Mouse (Mus musculus): Measurements from ENCODE around the gene Tnfaip2. TPM values are rescaled to one million over a fixed set of nuclear protein-coding genes. Genes with fewer than 3 reads are reported as not detected.

Tnfaip2 gene
- polyA plus RNA-seq (2014; fragmentation: Nextera tagmentation; extraction: Ambion mirVana) = 0.42 and 0.79 TPM in 2 replicates

GRCm38 (mm10) chr12:111442309-111443010 lies at the start of gene Tnfaip2:
TSS of gene Tnfaip2 (plus strand) at chr12:111442469.
- Histone ChIP-seq H3K9me3 (ENCODE audit: control insufficient read depth, low read length) (no peaks in the 10 kb centered on the region), H3K4me2 (replicated peaks) (peak within 1 kb of the TSS; percentile 66), H3K4me3 (replicated peaks; ENCODE audit: low read length) (peak within 1 kb of the TSS; percentile 33), H3K36me3 (replicated peaks; ENCODE audit: control insufficient read depth, insufficient read depth) (no peaks in the 10 kb centered on the region), H3K4me1 (replicated peaks; ENCODE audit: control insufficient read depth, insufficient read depth, low read length) (peaks cover 5% of the 10 kb centered on the region), H3K27ac (no peak within 1 kb of the TSS), H3K27me3 (ENCODE audit: control insufficient read depth, insufficient read depth, low read length) (peaks cover 62% of the 10 kb centered on the region), H3K9ac (no peak within 1 kb of the TSS)
- under 1% methylated on average over 48 of the region's 48 CpGs for WGBS
- ATAC-seq (ENCODE audit: low FRiP score) (peak; percentile 68; the same call in 1 of the 2 replicates), DNase-seq (ENCODE audit: low spot score) (peak; percentile 46)

GRCm38 (mm10) chr12:111394008-111394407 lies 48.3 kb upstream of the Tnfaip2 start:
- no peaks in the 10 kb centered on the region for H3K4me1 ChIP-seq (replicated peaks; ENCODE audit: control insufficient read depth, insufficient read depth, low read length)
- no peak for DNase-seq (ENCODE audit: low spot score)
- ATAC-seq (ENCODE audit: low FRiP score) = no peak
- no peaks in the 10 kb centered on the region for H3K9me3 ChIP-seq (ENCODE audit: control insufficient read depth, low read length)
- H3K4me3 ChIP-seq (replicated peaks; ENCODE audit: low read length) = no peak overlapping the region
- no peaks in the 10 kb centered on the region; the same call in 1 of the 2 replicates for H3K27me3 ChIP-seq (ENCODE audit: control insufficient read depth, insufficient read depth, low read length)
- 86% methylated on average over 6 of the region's 6 CpGs for WGBS
- H3K36me3 ChIP-seq (replicated peaks; ENCODE audit: control insufficient read depth, insufficient read depth) = no peaks in the 10 kb centered on the region
- H3K9ac ChIP-seq = no peak overlapping the region
- no peak overlapping the region for H3K27ac ChIP-seq
- H3K4me2 ChIP-seq (replicated peaks) = no peak overlapping the region

GRCm38 (mm10) chr12:111396997-111397396 lies 45.3 kb upstream of the Tnfaip2 start:
- Histone ChIP-seq H3K4me2 (replicated peaks) (no peak overlapping the region), H3K4me1 (replicated peaks; ENCODE audit: control insufficient read depth, insufficient read depth, low read length) (no peaks in the 10 kb centered on the region), H3K27me3 (ENCODE audit: control insufficient read depth, insufficient read depth, low read length) (no peaks in the 10 kb centered on the region; the same call in 1 of the 2 replicates), H3K4me3 (replicated peaks; ENCODE audit: low read length) (no peak overlapping the region), H3K27ac (no peak overlapping the region), H3K36me3 (replicated peaks; ENCODE audit: control insufficient read depth, insufficient read depth) (no peaks in the 10 kb centered on the region), H3K9me3 (ENCODE audit: control insufficient read depth, low read length) (no peaks in the 10 kb centered on the region), H3K9ac (no peak overlapping the region)
- DNase-seq (ENCODE audit: low spot score) = no peak
- WGBS = 75% methylated on average over 5 of the region's 5 CpGs
- no peak for ATAC-seq (ENCODE audit: low FRiP score)

DNA sequence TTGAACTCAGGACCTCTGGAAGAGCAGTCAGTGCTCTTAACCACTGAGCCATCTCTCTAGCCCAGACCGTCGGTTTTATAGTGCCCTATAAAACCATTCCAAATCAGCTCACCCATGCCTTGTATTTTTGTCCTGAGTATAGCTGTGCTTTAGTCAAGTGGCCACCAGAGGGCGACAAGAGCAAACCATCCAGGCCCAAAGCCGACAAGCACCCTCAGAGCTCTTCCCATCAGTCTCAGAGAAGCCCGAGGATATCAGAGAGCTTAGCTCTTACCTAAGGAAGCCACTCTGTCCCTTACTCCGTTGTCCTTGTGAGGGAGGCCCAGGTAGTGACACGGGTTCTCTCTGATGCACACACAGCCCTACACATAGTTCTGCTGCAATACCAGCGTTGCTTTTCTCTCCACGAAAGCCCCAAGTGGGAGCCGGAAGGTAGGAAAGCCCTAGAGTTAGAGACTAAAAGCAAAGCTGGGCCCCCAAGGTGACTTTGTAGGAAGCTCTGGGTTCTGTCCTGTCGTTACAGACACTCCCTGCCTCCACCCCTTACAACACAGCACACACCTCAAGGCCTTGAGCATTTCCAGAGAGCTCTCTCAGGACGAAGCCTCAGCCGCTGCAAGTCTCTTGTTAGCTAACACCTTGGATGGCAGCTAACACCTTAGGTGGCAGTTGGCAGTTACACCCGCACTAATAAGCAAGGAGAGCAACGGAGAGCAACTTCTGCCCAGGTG lies 40.6 kb upstream of the Tnfaip2 start:
- ATAC-seq (ENCODE audit: low FRiP score) = peak; percentile 69; the same call in 1 of the 2 replicates
- H3K4me2 ChIP-seq (replicated peaks) = no peak overlapping the region

DNA sequence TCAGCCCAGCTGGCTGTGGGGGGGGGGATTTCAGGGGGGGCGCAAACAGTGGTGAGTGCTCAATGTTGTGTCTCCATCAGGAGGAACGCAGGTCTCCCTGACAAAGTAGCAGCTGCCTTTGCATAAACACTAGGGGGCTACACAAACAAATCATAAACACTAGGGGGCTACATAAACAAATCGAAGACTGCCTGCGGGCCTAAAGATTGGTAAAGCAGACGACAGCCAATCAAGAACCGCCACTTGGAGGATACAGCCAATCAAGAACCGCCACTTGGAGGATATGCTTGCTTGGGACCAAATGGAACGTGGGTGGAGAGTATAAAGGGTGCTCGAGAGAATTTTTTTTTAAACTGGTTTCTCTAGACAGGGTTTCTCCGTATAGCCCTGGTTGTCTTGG lies 37.4 kb upstream of the Tnfaip2 start:
- no peak overlapping the region for H3K9ac ChIP-seq
- WGBS = 70% methylated on average over 10 of the region's 10 CpGs
- H3K4me3 ChIP-seq (replicated peaks; ENCODE audit: low read length) = no peak overlapping the region
- H3K9me3 ChIP-seq (ENCODE audit: control insufficient read depth, low read length) = no peaks in the 10 kb centered on the region
- peaks cover 12% of the 10 kb centered on the region; the same call in 1 of the 2 replicates for H3K4me1 ChIP-seq (replicated peaks; ENCODE audit: control insufficient read depth, insufficient read depth, low read length)
- H3K27ac ChIP-seq = no peak overlapping the region
- ATAC-seq (ENCODE audit: low FRiP score) (no peak), DNase-seq (ENCODE audit: low spot score) (no peak)
- no peak overlapping the region for H3K4me2 ChIP-seq (replicated peaks)
- H3K27me3 ChIP-seq (ENCODE audit: control insufficient read depth, insufficient read depth, low read length) = peaks cover 18% of the 10 kb centered on the region
- no peaks in the 10 kb centered on the region for H3K36me3 ChIP-seq (replicated peaks; ENCODE audit: control insufficient read depth, insufficient read depth)

More for the DNA sequence above, 40.6 kb upstream of the Tnfaip2 start:
- peak; percentile 86 for DNase-seq (ENCODE audit: low spot score)
- Histone ChIP-seq H3K4me1 (replicated peaks; ENCODE audit: control insufficient read depth, insufficient read depth, low read length) (peaks cover 2% of the 10 kb centered on the region; the same call in 1 of the 2 replicates), H3K9me3 (ENCODE audit: control insufficient read depth, low read length) (no peaks in the 10 kb centered on the region), H3K4me3 (replicated peaks; ENCODE audit: low read length) (no peak overlapping the region), H3K27me3 (ENCODE audit: control insufficient read depth, insufficient read depth, low read length) (peaks cover 5% of the 10 kb centered on the region; the same call in 1 of the 2 replicates), H3K27ac (no peak overlapping the region), H3K9ac (no peak overlapping the region), H3K36me3 (replicated peaks; ENCODE audit: control insufficient read depth, insufficient read depth) (no peaks in the 10 kb centered on the region)
- 23% methylated on average over 15 of the region's 15 CpGs for WGBS

DNA sequence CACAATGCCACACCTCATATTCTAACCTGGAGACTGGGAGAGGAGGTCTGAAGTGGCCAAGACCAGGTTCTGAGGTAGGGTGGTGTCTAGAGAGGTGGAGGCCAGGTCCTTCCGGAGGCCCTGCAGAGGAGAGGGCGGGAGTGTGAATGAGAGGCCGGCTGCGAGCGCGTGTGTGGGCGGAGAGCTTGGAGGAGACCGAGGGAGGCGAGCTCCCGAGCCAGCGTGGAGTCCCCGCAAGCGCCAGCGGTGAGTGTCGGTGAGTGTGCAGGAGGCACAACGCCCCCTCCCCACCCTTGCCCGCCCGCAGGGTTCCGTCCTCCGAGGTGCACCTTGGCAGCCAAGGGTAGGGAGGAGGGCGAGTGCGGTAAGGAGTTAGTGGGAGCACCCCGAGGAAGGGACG lies 35.6 kb upstream of the Tnfaip2 start, which contains the start of gene Lbhd2:
Gene Lbhd2, plus strand, starts transcription at position 188 of the 400 bp plus-strand sequence.
- WGBS = 5% methylated on average over 24 of the region's 24 CpGs
- Histone ChIP-seq H3K36me3 (replicated peaks; ENCODE audit: control insufficient read depth, insufficient read depth) (no peaks in the 10 kb centered on the region), H3K9ac (no peak within 1 kb of the TSS), H3K27ac (no peak within 1 kb of the TSS), H3K27me3 (ENCODE audit: control insufficient read depth, insufficient read depth, low read length) (peaks cover 18% of the 10 kb centered on the region), H3K4me1 (replicated peaks; ENCODE audit: control insufficient read depth, insufficient read depth, low read length) (peaks cover 14% of the 10 kb centered on the region; the same call in 1 of the 2 replicates), H3K4me3 (replicated peaks; ENCODE audit: low read length) (peak within 1 kb of the TSS; percentile 10), H3K4me2 (replicated peaks) (peak within 1 kb of the TSS; percentile 27), H3K9me3 (ENCODE audit: control insufficient read depth, low read length) (no peaks in the 10 kb centered on the region)
- ATAC-seq (ENCODE audit: low FRiP score) (no peak), DNase-seq (ENCODE audit: low spot score) (no peak)

DNA sequence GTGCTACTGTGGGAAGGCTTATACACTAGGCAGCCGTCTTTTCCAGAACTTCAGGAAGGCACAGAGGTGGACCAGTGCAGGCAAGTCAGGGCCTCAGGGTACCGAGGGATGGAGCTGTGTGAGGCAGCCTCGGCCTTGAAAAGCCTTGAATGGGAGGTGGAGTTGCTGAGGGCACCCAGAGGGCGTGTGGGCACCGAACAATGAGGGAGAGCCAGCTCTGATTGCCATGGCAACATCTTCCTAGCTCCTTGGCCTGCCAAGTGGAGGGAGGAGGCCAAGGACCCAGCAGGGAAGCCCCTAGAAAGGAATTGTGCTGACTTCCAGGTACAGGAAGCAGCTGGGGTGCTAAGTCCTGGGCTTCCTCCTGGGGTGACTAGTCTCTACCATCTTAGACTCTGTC lies 32.7 kb upstream of the Tnfaip2 start:
- Histone ChIP-seq H3K9me3 (ENCODE audit: control insufficient read depth, low read length) (no peaks in the 10 kb centered on the region), H3K27me3 (ENCODE audit: control insufficient read depth, insufficient read depth, low read length) (peaks cover 18% of the 10 kb centered on the region), H3K4me2 (replicated peaks) (no peak overlapping the region), H3K36me3 (replicated peaks; ENCODE audit: control insufficient read depth, insufficient read depth) (no peaks in the 10 kb centered on the region), H3K9ac (no peak overlapping the region), H3K4me1 (replicated peaks; ENCODE audit: control insufficient read depth, insufficient read depth, low read length) (peaks cover 14% of the 10 kb centered on the region; the same call in 1 of the 2 replicates), H3K27ac (no peak overlapping the region), H3K4me3 (replicated peaks; ENCODE audit: low read length) (no peak overlapping the region)
- ATAC-seq (ENCODE audit: low FRiP score) (0 out of 2 replicates have a peak, but pooled peaks have one; percentile 8), DNase-seq (ENCODE audit: low spot score) (peak; percentile 45)
- WGBS = 7% methylated on average over 5 of the region's 5 CpGs

GRCm38 (mm10) chr12:111411631-111412355 lies 30.5 kb upstream of the Tnfaip2 start:
- Histone ChIP-seq H3K27me3 (ENCODE audit: control insufficient read depth, insufficient read depth, low read length) (peaks cover 12% of the 10 kb centered on the region), H3K4me1 (replicated peaks; ENCODE audit: control insufficient read depth, insufficient read depth, low read length) (peaks cover 13% of the 10 kb centered on the region), H3K9ac (no peak overlapping the region), H3K9me3 (ENCODE audit: control insufficient read depth, low read length) (no peaks in the 10 kb centered on the region), H3K4me3 (replicated peaks; ENCODE audit: low read length) (no peak overlapping the region), H3K4me2 (replicated peaks) (no peak overlapping the region), H3K27ac (no peak overlapping the region), H3K36me3 (replicated peaks; ENCODE audit: control insufficient read depth, insufficient read depth) (no peaks in the 10 kb centered on the region)
- WGBS = 81% methylated on average over 8 of the region's 8 CpGs
- no peak for ATAC-seq (ENCODE audit: low FRiP score)
- DNase-seq (ENCODE audit: low spot score) = no peak

Data from hindbrain, embryonic 14.5 days (tissue).